Mouse (Mus musculus) left cerebral cortex, adult 18-20 months (tissue): ENCODE data around the gene Pdia2. TPM values are rescaled to one million over a fixed set of nuclear protein-coding genes. Genes with fewer than 3 reads are reported as not detected.
"Not testable (repeated sequence)": the region's sequence is repeated elsewhere in the genome, so short reads cannot be mapped to it uniquely, and the experiment has no call there.

Experiments used
- DNase-seq, 2 experiments: peaks; one replicate each; pipeline ENCODE4 v3.0.0; 2021 to 2022; ENCODE audit warnings: low spot score in 2 of 2, mixed read lengths in 1 of 2
- total RNA-seq, 2 experiments: library from RNA; stranded (reverse); gene quantifications; 2 replicates each; pipeline ENCODE4 v1.2.3; 2021

Pdia2 gene
- total RNA-seq, 2 experiments from 2014 or later = 0.35 TPM; not detected in 1

DNA sequence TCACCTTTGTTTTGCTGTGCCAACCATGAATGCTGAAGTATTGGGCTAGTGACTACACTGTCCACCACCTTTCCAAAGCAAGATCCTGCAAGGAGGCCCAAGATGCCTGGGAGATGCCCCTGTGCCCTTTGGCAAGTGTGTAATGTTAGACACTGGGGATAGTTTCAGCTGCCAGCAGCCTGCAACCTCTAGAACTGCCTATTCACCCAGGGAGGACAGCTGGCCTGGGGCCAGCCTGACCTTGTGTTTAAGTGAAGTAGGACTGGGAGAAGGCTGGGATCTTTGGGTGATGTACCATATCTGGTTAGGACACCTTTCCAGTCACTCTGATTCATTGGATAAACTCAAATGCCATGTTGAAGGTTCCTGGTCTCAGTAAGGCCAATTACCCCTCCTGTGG lies 3.1 kb upstream of the Pdia2 start:
- no peak for DNase-seq

DNA sequence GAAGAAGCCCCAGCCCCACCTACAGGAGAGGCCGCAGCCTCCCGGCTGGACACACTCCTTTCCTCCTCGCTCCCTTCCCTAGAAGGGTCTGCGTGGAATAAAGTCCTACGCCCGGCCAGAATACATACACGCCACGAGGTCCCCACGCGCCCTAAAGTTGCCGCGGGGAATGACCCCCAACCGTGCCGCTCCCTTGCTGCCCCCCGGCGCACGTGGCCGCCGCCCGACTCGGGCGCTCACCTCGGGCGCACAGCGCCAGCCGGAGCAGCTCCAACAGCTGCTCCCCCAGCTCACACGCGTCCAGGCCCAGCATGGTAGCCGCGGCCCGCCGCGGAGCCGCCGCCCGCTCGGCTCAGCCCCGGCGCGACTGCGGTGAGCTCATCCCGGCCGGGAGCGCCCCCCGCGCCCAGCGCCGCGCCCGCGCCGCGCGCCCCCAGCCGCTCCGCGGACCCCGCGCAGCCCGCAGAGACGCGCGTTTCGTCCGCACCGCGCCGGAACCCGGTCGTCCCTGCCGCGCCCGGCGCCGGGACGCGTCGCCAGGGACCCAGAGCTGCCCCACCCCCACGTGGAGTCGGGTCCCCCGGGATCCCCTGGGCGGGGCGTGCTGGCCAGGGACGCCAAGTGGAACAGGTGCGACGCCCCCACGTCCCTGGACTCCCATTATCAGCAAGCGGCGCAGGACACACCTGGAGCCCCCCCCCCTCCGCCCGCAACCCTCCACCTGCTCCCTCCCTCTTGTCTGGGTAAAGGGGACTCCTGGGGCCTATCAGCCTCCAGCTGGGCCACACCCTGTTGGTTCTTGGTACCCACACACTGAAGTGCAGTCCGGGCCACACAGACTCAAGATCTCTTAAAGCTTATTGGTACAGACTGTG lies 2.2 kb upstream of the Pdia2 start:
- DNase-seq = peak; percentile 18 to 37

DNA sequence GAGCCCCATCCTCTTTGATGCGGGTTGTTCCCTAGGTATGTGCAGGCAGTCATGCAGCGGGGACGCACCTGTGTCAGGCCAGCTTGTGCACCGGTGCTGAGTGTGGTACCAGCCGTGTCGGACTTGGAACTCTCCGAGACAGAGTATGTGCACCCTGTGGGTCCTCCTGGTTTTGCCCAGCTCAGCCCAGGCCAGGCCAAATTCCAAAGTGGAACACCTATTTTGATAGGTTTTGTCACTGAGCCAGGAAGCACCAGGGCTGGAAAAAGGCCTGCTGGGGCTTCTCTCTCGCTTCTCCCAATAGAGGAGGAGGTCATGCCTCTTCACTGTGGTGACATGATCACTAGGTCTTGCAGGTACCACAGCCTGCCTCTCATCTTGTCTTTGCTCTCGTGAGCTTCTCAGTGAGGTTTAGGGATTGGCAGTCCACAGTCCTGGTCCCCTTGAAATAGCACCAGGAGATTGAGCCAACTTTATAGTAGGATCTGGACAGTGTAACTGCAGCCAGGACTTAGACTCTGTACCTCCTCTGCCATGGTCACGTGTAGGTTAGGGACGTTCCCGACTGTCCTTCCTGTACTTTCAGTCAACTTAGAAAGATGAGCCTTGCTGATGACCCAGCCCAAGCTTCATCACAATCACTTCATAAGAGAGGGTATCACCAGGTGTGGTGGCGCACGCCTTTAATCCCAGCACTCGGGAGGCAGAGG lies 6.3 kb downstream of the Pdia2 start:
- no peak for DNase-seq

DNA sequence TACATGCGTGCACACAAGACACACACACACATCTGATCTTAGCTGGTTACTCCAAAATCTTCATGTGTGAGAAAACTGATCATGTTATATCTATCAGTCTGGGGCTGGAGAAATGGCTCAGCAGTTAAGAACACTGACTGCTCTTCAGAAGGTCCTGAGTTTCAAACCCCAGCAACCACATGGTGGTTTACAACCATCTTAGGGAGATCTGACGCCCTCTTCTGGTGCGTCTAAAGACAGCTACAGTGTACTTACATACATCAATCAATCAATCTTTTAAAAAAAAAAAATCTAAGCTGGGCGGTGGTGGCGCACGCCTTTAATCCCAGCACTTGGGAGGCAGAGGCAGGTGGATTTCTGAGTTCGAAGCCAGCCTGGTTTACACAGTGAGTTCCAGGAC lies 7.4 kb downstream of the Pdia2 start:
- not testable (repeated sequence) for DNase-seq

DNA sequence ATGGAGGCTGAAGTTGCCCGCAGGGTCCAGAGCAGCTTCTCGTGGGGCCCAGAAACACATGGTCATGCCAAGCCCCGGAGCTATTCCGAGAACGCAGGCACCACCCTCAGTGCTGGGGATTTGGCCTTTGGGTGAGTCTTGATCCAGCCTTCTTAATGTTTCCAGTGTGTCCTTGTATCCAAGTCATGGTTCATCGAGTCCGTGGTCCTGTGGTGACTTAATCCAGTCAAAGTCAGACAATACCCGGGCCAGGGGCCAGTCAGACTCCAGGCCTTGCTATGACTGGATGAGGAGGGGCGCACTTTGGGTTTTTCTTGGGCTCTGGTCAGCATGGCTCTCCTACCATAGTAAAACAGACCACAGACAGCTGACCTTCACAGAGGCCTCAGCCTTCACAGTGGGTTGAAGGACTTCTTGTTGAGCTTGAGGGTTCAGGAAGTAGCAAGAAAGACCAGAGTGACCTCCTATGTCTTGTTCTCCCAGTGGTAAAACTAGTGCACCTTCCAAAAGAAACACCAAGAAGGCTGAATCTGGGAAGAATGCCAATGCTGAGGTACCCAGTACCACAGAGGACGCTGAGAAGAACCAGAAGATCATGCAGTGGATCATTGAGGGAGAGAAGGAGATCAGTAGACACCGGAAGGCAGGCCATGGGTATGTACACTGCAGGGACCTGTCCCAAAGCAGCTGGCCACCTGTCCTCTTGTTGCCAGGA lies 10.6 kb downstream of the Pdia2 start:
- DNase-seq = no peak

DNA sequence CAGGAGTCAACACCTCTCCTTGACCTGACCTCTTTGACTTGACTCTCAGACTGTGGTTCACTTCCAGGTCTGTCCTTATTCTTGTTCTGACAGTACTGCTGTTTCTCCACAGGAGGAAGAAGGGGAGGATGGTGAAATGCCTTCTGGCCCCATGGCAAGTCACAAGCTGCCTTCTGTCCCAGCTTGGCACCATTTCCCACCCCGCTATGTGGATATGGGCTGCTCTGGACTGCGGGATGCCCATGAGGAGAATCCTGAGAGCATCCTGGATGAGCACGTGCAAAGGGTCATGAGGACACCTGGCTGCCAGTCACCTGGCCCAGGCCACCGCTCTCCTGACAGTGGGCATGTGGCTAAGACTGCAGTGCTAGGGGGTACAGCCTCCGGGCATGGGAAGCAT lies 11.3 kb downstream of the Pdia2 start:
- no peak for DNase-seq

DNA sequence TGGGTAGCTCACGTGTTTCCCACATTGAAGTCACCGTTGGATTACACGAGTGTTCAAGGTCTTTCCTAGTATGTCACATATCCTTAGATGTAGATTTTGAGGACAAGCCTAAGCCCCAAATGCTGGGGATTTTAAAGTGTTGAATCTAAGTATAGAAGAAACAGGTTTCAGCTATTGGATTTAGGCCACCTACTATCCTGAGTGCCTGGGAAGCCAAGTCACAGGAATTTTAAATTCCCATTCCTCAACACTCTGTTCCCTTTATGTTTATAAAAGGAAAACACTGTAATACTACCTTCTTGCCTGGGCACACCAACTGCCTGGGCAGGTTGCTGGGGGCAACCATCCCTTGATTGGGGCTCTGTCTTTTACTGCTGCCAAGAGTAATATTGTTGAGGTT lies 17.7 kb downstream of the Pdia2 start:
- DNase-seq = no peak

DNA sequence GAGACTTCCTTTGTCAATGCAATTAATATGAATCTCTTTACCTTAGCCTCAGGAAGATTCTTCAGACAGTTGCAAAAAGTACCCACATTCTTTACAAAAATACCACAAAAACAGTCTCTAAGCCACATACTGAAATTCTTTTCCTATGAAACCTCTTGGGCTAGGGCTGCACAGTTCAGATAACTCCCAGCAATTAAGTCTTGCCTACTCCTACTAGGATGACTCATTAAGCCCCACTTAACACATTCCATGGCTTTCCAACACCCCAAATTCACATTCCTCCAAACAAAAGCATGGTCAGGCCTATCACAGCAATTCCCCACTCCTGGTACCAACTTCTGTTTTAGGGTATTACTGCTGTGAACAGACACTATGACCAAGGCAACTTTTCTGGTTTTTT lies 20.3 kb downstream of the Pdia2 start:
- DNase-seq = no peak

DNA sequence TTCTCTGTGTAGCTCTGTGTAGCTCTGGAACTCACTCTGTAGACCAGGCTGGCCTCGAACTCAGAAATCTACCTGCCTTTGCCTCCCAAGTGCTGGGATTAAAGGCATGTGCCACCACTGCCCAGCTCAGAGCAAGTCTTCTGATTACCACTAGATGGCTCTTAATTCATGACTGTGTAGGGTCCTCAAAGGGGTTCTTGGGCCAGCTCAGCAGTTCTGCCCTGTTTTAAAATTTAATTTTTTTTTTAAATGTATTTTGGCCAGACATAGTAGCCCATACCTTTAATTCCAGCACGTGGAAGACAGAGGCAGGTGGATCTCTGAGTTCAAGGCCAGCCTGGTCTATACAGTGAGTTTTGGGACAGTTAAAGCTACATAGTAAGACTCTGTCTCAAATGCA lies 23.6 kb downstream of the Pdia2 start:
- DNase-seq = not testable (repeated sequence)

DNA sequence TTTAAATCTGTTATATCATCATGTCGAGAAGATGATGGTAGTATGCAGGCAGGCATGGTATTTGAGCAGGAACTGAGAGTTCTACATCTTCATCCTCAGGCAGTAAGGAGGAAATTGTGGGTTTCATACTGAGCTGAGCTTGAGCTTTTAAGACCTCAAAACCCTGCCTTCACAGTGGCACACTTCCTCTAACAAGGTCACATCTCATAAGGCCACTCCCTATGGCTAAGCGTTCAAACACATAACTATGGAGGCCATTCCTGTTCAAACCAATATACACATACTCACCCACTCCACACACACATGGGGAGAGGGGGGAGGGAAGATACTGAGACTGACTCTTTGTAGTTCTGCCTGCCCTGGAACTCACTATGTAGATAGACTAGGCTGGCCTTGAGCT lies 30.8 kb downstream of the Pdia2 start:
- no peak for DNase-seq

DNA sequence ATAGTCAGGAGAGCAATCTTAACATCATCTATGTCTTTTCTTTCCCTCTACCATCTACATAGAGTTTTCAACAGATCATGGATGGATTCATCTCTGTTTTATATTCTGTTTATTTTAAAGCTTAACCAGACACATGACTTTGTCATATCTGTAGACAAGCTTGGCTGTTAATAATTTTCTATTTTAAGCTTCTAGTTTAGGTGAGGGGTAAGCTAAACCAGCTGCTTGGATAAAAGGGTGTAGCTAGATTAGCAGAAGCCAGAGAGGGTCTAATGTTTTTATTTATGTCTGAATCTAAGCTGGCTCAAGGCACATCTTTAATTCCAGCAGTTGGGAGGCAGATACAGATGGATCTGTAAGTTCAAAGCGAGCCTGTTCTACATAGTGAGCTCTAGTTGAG lies 36.2 kb downstream of the Pdia2 start:
- no peak for DNase-seq

DNA sequence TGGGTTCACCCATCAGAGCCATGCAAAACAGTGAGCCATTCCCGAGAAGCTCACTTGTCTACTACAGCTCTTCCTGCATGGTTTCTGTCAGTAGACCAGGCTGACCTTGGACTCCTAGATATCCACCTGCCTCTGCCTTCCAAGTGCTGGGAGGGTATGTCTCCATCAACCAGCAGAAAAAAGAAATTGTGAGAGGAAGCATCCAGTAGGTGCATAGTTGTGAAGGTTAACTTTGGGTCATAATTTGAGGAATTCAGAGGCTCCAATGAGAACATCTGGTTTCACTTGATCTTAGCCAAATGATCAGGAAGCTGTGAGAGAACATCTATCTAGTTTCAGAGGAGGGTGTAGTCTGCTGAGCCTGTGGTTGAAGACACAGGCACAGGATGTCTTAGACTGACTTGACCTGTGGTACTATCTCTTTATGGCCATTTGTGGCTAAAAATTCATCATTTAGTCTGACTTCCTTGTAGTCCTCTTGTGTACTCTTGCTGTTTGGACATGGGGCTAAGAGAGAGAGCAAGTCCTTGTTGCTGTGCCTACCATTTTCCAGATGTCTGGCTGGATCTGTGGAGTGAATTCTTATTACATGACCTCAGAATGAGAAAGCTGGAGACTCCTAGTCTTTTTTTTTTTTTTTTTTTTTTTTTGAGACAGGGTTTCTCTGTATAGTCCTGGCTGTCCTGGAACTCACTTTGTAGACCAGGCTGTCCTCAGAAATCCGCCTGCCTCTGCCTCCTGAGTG lies 46.8 kb downstream of the Pdia2 start:
- DNase-seq = no peak

DNA sequence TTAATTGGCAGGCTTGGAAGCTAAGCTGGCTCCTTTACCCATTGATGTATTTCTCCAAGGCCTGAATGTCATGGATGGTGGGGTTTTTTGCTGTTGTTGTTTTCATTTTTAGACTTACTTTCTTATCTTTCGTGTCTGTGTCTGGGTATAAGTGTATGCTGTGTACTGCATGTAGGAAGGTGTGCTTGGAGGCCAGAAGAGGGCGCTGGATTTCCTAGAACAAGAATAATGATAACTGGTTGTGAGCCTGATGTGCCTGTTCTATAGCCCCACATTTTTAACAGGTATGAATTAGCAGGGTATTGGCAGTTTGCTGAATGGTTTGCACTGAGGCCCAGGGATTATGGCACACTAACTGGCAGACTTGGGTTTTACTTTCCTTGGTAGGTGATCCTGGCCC lies 49.8 kb downstream of the Pdia2 start:
- DNase-seq = no peak

Other genes with a start within 250 kb of the Pdia2 start
- under 1 TPM; 0.37 to 0.65 TPM for gene A930017K11Rik, start 246.5 kb downstream of the Pdia2 start, total RNA-seq
- gene Capn15, start 213.3 kb downstream of the Pdia2 start, total RNA-seq = 10 to 100 TPM; 50.6 to 51.4 TPM
- gene Rab11fip3, start 129.5 kb downstream of the Pdia2 start, total RNA-seq = 10 to 100 TPM; 97.8 to 98.4 TPM
- 10 to 100 TPM; 29.9 to 35.5 TPM for gene Decr2, start 108.8 kb downstream of the Pdia2 start, total RNA-seq
- gene Nme4, start 103.5 kb downstream of the Pdia2 start, total RNA-seq = 1 to 10 TPM; 3.2 to 3.9 TPM
- 10 to 100 TPM; 13.8 to 14.0 TPM for gene Tmem8, start 85.8 kb downstream of the Pdia2 start, total RNA-seq
- 10 to 100 TPM; 64.3 to 66.9 TPM for gene Mrpl28, start 75.6 kb downstream of the Pdia2 start, total RNA-seq
- gene Axin1, start 60.4 kb downstream of the Pdia2 start, total RNA-seq = 10 to 100 TPM; 25.1 to 27.5 TPM
- 10 to 100 TPM; 33.1 to 42.2 TPM for gene Rgs11, start 3.9 kb upstream of the Pdia2 start, total RNA-seq
- 10 to 100 TPM; 95.4 to 98.6 TPM for gene Arhgdig, start 8.7 kb upstream of the Pdia2 start, total RNA-seq
- 10 to 100 TPM; 14.5 to 22.1 TPM for gene Fam234a, start 45.2 kb upstream of the Pdia2 start, total RNA-seq
- 10 to 100 TPM; 79.0 to 85.3 TPM for gene Luc7l, start 53.8 kb upstream of the Pdia2 start, total RNA-seq
- gene Neurl1b, start 215.7 kb upstream of the Pdia2 start, total RNA-seq = 10 to 100 TPM; 75.1 to 77.0 TPM